Comparison of ENCODE assay signal across 8 mouse cellular contexts in the genomic region with DNA sequence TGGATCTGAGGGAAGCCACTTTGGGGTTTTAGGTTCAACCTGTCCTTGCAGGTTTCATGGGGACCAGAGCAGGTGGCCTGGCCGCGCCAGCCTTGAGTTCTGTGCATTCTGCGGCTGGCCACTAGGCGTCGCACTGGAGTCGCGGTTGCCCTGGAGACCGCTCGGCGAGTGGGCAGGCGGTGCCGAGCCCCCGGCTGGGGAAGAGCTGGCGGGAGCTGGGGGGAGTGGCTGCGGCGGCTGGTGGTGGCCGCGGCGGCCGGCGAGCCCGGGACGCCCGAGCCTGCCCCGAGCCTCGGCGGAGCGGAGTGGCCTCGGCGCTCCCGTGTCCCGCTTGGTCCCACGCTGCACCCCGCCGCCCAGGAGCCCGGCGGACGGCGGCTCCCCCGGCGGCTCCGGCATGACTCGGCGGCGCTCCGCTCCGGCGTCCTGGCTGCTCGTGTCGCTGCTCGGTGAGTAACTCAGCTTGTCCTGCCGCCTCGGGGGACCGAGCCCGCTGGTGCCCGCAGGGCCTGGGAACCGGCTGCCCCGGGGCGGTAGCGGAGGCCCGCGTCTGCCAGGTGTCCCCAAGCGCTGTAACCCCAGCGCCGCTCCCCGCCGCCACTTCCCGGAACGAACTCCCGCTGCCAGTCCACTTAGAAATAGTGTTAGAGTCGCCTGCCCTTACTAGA. TPM values are rescaled to one million over a fixed set of nuclear protein-coding genes. Genes with fewer than 3 reads are reported as not detected.
A peak's percentile ranks its signal among the peaks of the same experiment; 100 is the strongest.
DNase-seq lines count a peak whose midpoint lies in the region; ATAC-seq and TF ChIP-seq lines count a peak whose summit lies in the region.

No protein-coding gene starts in this region.

- H3K4me2 ChIP-seq in forebrain, embryonic 15.5 days (replicated peaks) = peak overlapping the region; percentile 87
- peak overlapping the region; percentile 70 for H3K4me2 ChIP-seq in liver, postnatal 0 days (ENCODE audit: low read depth, low read length)
- peak overlapping the region; percentile 76 for H3K4me2 ChIP-seq in neural tube, embryonic 14.5 days (ENCODE audit: low read depth, low read length)

- no peaks in the 10 kb centered on the region; the same call in 1 of the 2 replicates for H3K27me3 ChIP-seq in forebrain, embryonic 15.5 days
- H3K27me3 ChIP-seq in liver, postnatal 0 days (ENCODE audit: insufficient read depth, low read length) = peaks cover 16% of the 10 kb centered on the region
- no peaks in the 10 kb centered on the region for H3K27me3 ChIP-seq in neural tube, embryonic 14.5 days (ENCODE audit: control insufficient read depth, insufficient read depth, low read length)

- peaks cover 21% of the 10 kb centered on the region for H3K4me1 ChIP-seq in forebrain, embryonic 15.5 days
- no peaks in the 10 kb centered on the region for H3K4me1 ChIP-seq in liver, postnatal 0 days (ENCODE audit: insufficient read depth)
- H3K4me1 ChIP-seq in neural tube, embryonic 14.5 days (ENCODE audit: control insufficient read depth, insufficient read depth, low read length) = no peaks in the 10 kb centered on the region

- intact Hi-C loops in heart, postnatal 14 days (cut with DNase I) = loop anchor here (2.0 kb wide), 1 partner anchor 151 kb away; no protein-coding TSS in a partner anchor

- peak overlapping the region; percentile 85 for H3K4me3 ChIP-seq in forebrain, embryonic 15.5 days
- H3K4me3 ChIP-seq in liver, postnatal 0 days (ENCODE audit: low read depth, low read length) = peak overlapping the region; percentile 46
- peak overlapping the region; percentile 70 for H3K4me3 ChIP-seq in neural tube, embryonic 14.5 days (ENCODE audit: low read depth, low read length)

- H3K27ac ChIP-seq in forebrain, embryonic 15.5 days (replicated peaks) = peak overlapping the region; percentile 77
- H3K27ac ChIP-seq in liver, postnatal 0 days (ENCODE audit: low read depth) = peak overlapping the region; percentile 77
- H3K27ac ChIP-seq in neural tube, embryonic 14.5 days (ENCODE audit: low read depth, low read length) = peak overlapping the region; percentile 62

- H3K36me3 ChIP-seq in forebrain, embryonic 15.5 days = no peaks in the 10 kb centered on the region
- no peaks in the 10 kb centered on the region for H3K36me3 ChIP-seq in liver, postnatal 0 days (replicated peaks; ENCODE audit: insufficient read depth, low read length)
- H3K36me3 ChIP-seq in neural tube, embryonic 14.5 days (ENCODE audit: control insufficient read depth, insufficient read depth, low read length) = no peaks in the 10 kb centered on the region

- peak; percentile 85 for ATAC-seq in cerebellum, adult (ENCODE audit: insufficient number of reproducible peaks, low FRiP score, low TSS enrichment)
- ATAC-seq in forebrain, embryonic 15.5 days (replicated peaks) = peak; percentile 96
- ATAC-seq in liver, postnatal 0 days = peak; percentile 98
- ATAC-seq in neural tube, embryonic 14.5 days (ENCODE audit: low read depth) = peak; percentile 97

- peak; percentile 95 for TF ChIP-seq CTCF in liver, postnatal 0 days (IDR thresholded peaks at IDR 0.05; ENCODE audit: low read depth)

- under 1% methylated on average over 70 of the region's 71 CpGs for WGBS in forebrain, embryonic 15.5 days
- WGBS in large intestine, adult 2 months = under 1% methylated on average over 70 of the region's 71 CpGs
- WGBS in liver, postnatal 0 days (ENCODE audit: insufficient replicate concordance) = under 1% methylated on average over 65 of the region's 71 CpGs
- under 1% methylated on average over 62 of the region's 71 CpGs for WGBS in neural tube, embryonic 14.5 days

- peak; percentile 65 to 72 for DNase-seq in CD8-positive naive resting alpha-beta T cell, adult 2 months (ENCODE audit: low read depth in 2 of 2, low spot score in 2 of 2)
- peak; percentile 94 to 96 for DNase-seq in heart, postnatal 14 days
- peak; percentile 54 for DNase-seq in large intestine, adult 2 months (ENCODE audit: low read depth, low spot score)
- DNase-seq in liver, postnatal 0 days = peak; percentile 91
- peak; percentile 97 for DNase-seq in testis, postnatal 10 days (ENCODE audit: low spot score)

- no peak for TF ChIP-seq EP300 in liver, postnatal 0 days (IDR thresholded peaks at IDR 0.05; ENCODE audit: low read depth)

- H3K9ac ChIP-seq in forebrain, embryonic 15.5 days (replicated peaks) = peak overlapping the region; percentile 80
- peak overlapping the region; percentile 48 for H3K9ac ChIP-seq in liver, postnatal 0 days (replicated peaks)
- peak overlapping the region; percentile 69 for H3K9ac ChIP-seq in neural tube, embryonic 14.5 days (replicated peaks; ENCODE audit: low read depth, low read length)

- H3K9me3 ChIP-seq in forebrain, embryonic 15.5 days = no peaks in the 10 kb centered on the region
- H3K9me3 ChIP-seq in liver, postnatal 0 days (ENCODE audit: low read length) = no peaks in the 10 kb centered on the region
- no peaks in the 10 kb centered on the region for H3K9me3 ChIP-seq in neural tube, embryonic 14.5 days (ENCODE audit: control insufficient read depth, low read length)

RNA-seq across cellular contexts. Expression of gene Igsf11, which starts 9.8 kb away (rescaled TPM):
- polyA plus RNA-seq in forebrain, embryonic 15.5 days (2015; fragmentation: Nextera tagmentation; extraction: Ambion mirVana) = 3.5 and 4.1 TPM in 2 replicates
- under 1 TPM; 0.41 to 0.65 TPM for total RNA-seq in heart, postnatal 14 days (2021)
- 0.30 and 0.67 TPM in 2 replicates for polyA plus RNA-seq in large intestine, adult 2 months (2012; rRNA removed)
- polyA plus RNA-seq in liver, postnatal 0 days (2015; fragmentation: Nextera tagmentation; extraction: Ambion mirVana) = 1.6 and 2.1 TPM in 2 replicates
- 3.5 and 3.7 TPM in 2 replicates for polyA plus RNA-seq in neural tube, embryonic 14.5 days (2014; fragmentation: Nextera tagmentation; extraction: Ambion mirVana)

Comparison
In these comparisons a context has a peak if more than half of its experiments do, and no peak if none do; other contexts are left out.
1. Peak in every context shown above with its lines: DNase-seq, ATAC-seq, H3K4me3 ChIP-seq and H3K27ac ChIP-seq.